Mouse (Mus musculus) ES-Bruce4 (cell line): ENCODE data around the gene Mpc1.

Source experiments
- CTCF ChIP-seq: IDR thresholded peaks from one replicate; pipeline ENCODE4 v1.8.1; 2011; ENCODE audit warnings: low read depth, low read length
- EP300 ChIP-seq: IDR thresholded peaks from 2 replicates; pipeline ENCODE4 v1.6.1; 2011; ENCODE audit warnings: low read depth, low read length; ENCODE audit not compliant: insufficient read depth
- POLR2A ChIP-seq: IDR thresholded peaks from one replicate; pipeline ENCODE4 v1.8.1; 2011; ENCODE audit warnings: low read length; ENCODE audit not compliant: insufficient read depth

DNA sequence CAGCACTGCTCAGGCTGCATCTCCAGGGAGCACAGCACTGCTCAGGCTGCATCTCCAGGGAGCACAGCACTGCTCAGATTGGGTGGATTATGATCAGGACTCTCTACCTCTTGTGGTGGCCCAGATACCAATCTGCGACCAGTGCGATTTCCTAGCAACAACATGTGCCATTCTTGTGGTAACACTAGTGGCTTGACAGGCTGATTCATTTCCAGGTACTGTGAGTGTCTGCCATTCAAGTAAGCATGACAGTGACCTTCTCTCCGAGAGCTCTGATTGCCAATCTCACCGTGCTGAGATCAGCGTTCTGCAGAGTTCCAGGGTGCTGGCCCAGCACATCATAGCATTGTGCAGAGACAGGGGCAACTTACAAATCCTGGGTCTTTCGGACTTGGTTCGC is 31.0 kb upstream of the Mpc1 start:
- TF ChIP-seq POLR2A (no peak), EP300 (no peak), CTCF (no peak)
